In genomic region chr8:121861806-121862548, GRCm38 (mm10) we compare ENCODE assay signal across 11 mouse cellular contexts. TPM values are rescaled to one million over a fixed set of nuclear protein-coding genes. Genes with fewer than 3 reads are reported as not detected.
DNase-seq lines count a peak whose midpoint lies in the region; ATAC-seq and TF ChIP-seq lines count a peak whose summit lies in the region.
"Had no signal": no experiment of that assay in that cellular context is flagged by ENCODE, and none has a peak within 500 bp of the region (broad histone marks: within the 10 kb centered on the region; RNA-seq: fewer than 3 reads in every experiment).

No protein-coding gene starts in this region.

- 0 out of 2 replicates have a peak, but pooled peaks have one; percentile 28 for TF ChIP-seq POLR2A in testis, adult 2 months (IDR thresholded peaks at IDR 0.05; ENCODE audit: control insufficient read depth, low read depth, low read length)

- TF ChIP-seq CTCF in gastrocnemius, adult 2 months (IDR thresholded peaks at IDR 0.05): no peak
- no peak for TF ChIP-seq CTCF in testis, adult 2 months (IDR thresholded peaks at IDR 0.05; ENCODE audit: control insufficient read depth, insufficient read depth, insufficient replicate concordance, low read depth, low read length)

- H3K4me1 ChIP-seq in testis, adult 2 months (ENCODE audit: control insufficient read depth, insufficient read depth, low read length): peaks cover 12% of the 10 kb centered on the region
- no peaks in the 10 kb centered on the region for H3K4me1 ChIP-seq in intestine, embryonic 15.5 days (replicated peaks)
- H3K4me1 ChIP-seq in forebrain, embryonic 11.5 days (replicated peaks; ENCODE audit: control insufficient read depth, insufficient read depth, low read length): no peaks in the 10 kb centered on the region

- H3K36me3 ChIP-seq in testis, adult 2 months (ENCODE audit: control insufficient read depth, insufficient read depth, low read length): no peaks in the 10 kb centered on the region
- H3K36me3 ChIP-seq in intestine, embryonic 15.5 days: no peaks in the 10 kb centered on the region
- H3K36me3 ChIP-seq in forebrain, embryonic 11.5 days (ENCODE audit: control insufficient read depth, insufficient read depth, low read length): no peaks in the 10 kb centered on the region
- H3K36me3 ChIP-seq: limb, embryonic 12.5 days had no signal

- ATAC-seq in intestine, embryonic 15.5 days: peak; percentile 43; the same call in 1 of the 2 replicates
- ATAC-seq in forebrain, embryonic 11.5 days (replicated peaks; ENCODE audit: low FRiP score): no peak

- no peak overlapping the region for H3K4me3 ChIP-seq in gastrocnemius, adult 2 months
- H3K4me3 ChIP-seq in testis, adult 2 months (ENCODE audit: control insufficient read depth, low read depth, low read length): no peak overlapping the region
- no peak overlapping the region for H3K4me3 ChIP-seq in intestine, embryonic 15.5 days (replicated peaks)
- H3K4me3 ChIP-seq in forebrain, embryonic 11.5 days (ENCODE audit: low read depth, low read length): no peak overlapping the region
- H3K4me3 ChIP-seq: limb, embryonic 12.5 days had no signal

- H3K9me3 ChIP-seq in intestine, embryonic 15.5 days: no peaks in the 10 kb centered on the region
- H3K9me3 ChIP-seq in forebrain, embryonic 11.5 days (ENCODE audit: control insufficient read depth, low read length): no peaks in the 10 kb centered on the region
- H3K9me3 ChIP-seq: limb, embryonic 12.5 days had no signal

- 70% methylated on average over 9 of the region's 12 CpGs for WGBS in intestine, embryonic 15.5 days
- 83% methylated on average over 10 of the region's 12 CpGs for WGBS in forebrain, embryonic 11.5 days

- DNase-seq in gastrocnemius, adult 2 months: peak; percentile 26
- DNase-seq in gastrocnemius, postnatal 10 days: no peak
- DNase-seq in testis, postnatal 10 days (ENCODE audit: low spot score): no peak
- DNase-seq in embryo, embryonic 9.5 days (ENCODE audit: extremely low spot score): no peak
- DNase-seq in layer of hippocampus, adult 18-20 months (ENCODE audit: low spot score in 2 of 2): no peak
- DNase-seq in forebrain, embryonic 11.5 days (ENCODE audit: low spot score): no peak
- DNase-seq: kidney, adult 11 months; right cerebral cortex, postnatal 4 days had no signal

- intact Hi-C loops in gastrocnemius, adult 2 months (cut with DNase I): no loop called here

- no peak overlapping the region for H3K4me2 ChIP-seq in intestine, embryonic 15.5 days (replicated peaks)
- no peak overlapping the region for H3K4me2 ChIP-seq in forebrain, embryonic 11.5 days (ENCODE audit: low read depth, low read length, severe bottlenecking)
- H3K4me2 ChIP-seq: limb, embryonic 12.5 days had no signal

- H3K27ac ChIP-seq in gastrocnemius, adult 2 months: no peak overlapping the region
- peak overlapping the region; percentile 56 for H3K27ac ChIP-seq in testis, adult 2 months (ENCODE audit: control insufficient read depth, insufficient read depth, low read depth, low read length)
- no peak overlapping the region for H3K27ac ChIP-seq in intestine, embryonic 15.5 days
- H3K27ac ChIP-seq in forebrain, embryonic 11.5 days (ENCODE audit: low read depth, low read length): no peak overlapping the region
- H3K27ac ChIP-seq: limb, embryonic 12.5 days had no signal

- no peaks in the 10 kb centered on the region for H3K27me3 ChIP-seq in testis, adult 2 months (ENCODE audit: control insufficient read depth, insufficient read depth, low read length)
- no peaks in the 10 kb centered on the region for H3K27me3 ChIP-seq in intestine, embryonic 15.5 days (replicated peaks)
- no peaks in the 10 kb centered on the region for H3K27me3 ChIP-seq in forebrain, embryonic 11.5 days (ENCODE audit: control insufficient read depth, insufficient read depth, low read length)

- no peak overlapping the region for H3K9ac ChIP-seq in intestine, embryonic 15.5 days
- no peak overlapping the region for H3K9ac ChIP-seq in forebrain, embryonic 11.5 days (ENCODE audit: low read length)
- H3K9ac ChIP-seq: limb, embryonic 12.5 days had no signal

RNA-seq across cellular contexts. Expression of gene Klhdc4, which starts 32.6 kb away (rescaled TPM):
- 10 to 100 TPM; 10.1 to 13.7 TPM for total RNA-seq in gastrocnemius, adult 2 months (2021)
- total RNA-seq in gastrocnemius, postnatal 10 days (2021): 10 to 100 TPM; 10.7 to 13.3 TPM
- 12.5 and 13.6 TPM in 2 replicates for polyA plus RNA-seq in testis, adult 2 months (2012; rRNA removed)
- 33.6 and 41.1 TPM in 2 replicates for polyA plus RNA-seq in intestine, embryonic 15.5 days (2015; fragmentation: Nextera tagmentation; extraction: Ambion mirVana)
- total RNA-seq in layer of hippocampus, adult 18-20 months (2021): 10 to 100 TPM; 27.0 to 27.9 TPM
- polyA plus RNA-seq in forebrain, embryonic 11.5 days (2014; fragmentation: Nextera tagmentation; extraction: Ambion mirVana): 55.4 and 59.8 TPM in 2 replicates

RNA-seq across cellular contexts. Expression of gene Slc7a5, which starts 45.5 kb away (rescaled TPM):
- 1 to 10 TPM; 1.0 to 1.3 TPM for total RNA-seq in gastrocnemius, adult 2 months (2021)
- 10 to 100 TPM in 1 of 2 experiments, 1 to 10 TPM in 1; 8.1 to 10.7 TPM for total RNA-seq in gastrocnemius, postnatal 10 days (2021)
- polyA plus RNA-seq in testis, adult 2 months (2012; rRNA removed): 84.9 and 104 TPM in 2 replicates
- polyA plus RNA-seq in intestine, embryonic 15.5 days (2015; fragmentation: Nextera tagmentation; extraction: Ambion mirVana): 17.9 and 18.1 TPM in 2 replicates
- total RNA-seq in layer of hippocampus, adult 18-20 months (2021): 10 to 100 TPM; 52.8 to 55.7 TPM
- 37.1 and 43.0 TPM in 2 replicates for polyA plus RNA-seq in forebrain, embryonic 11.5 days (2014; fragmentation: Nextera tagmentation; extraction: Ambion mirVana)

Comparison
In these comparisons a context has a peak if more than half of its experiments do, and no peak if none do; other contexts are left out.
1. RNA of gene Slc7a5, which starts 45.5 kb away (total RNA-seq): 52.8 to 55.7 TPM in layer of hippocampus, adult 18-20 months; 8.1 to 10.7 TPM in gastrocnemius, postnatal 10 days and 1.0 to 1.3 TPM in gastrocnemius, adult 2 months; every median in the first group is over 4 times any median in the second.